Mouse (Mus musculus) brain, embryonic 18.5 days (tissue): ENCODE measurements around the gene 4930595M18Rik.

Source experiments
- DNase-seq: peaks from one replicate; pipeline ENCODE4 v3.0.0-alpha.2; 2012; ENCODE audit warnings: low read depth, low spot score

Gene 4930595M18Rik

DNA sequence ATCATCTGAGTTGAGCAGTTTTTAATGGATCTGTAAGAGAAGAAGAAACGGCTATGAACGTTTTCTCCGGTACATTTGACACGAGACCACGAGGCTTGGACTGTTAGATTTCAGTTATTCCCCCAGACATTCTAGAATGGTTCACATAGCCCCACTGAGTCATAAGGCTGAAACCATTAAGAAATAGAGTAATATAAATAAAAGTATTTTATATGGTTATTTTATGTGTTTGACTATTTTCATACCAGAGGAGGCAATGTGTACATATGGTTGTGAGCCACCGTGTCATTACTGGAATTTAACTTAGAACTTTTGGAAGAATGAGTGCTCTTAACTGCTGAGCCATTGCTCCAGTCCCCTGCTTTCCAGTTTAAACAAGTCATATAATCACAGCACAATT is at the start of gene 4930595M18Rik:
Gene 4930595M18Rik, minus strand, starts transcription at position 101 of the 400 bp plus-strand sequence.
- DNase-seq, result no peak

DNA sequence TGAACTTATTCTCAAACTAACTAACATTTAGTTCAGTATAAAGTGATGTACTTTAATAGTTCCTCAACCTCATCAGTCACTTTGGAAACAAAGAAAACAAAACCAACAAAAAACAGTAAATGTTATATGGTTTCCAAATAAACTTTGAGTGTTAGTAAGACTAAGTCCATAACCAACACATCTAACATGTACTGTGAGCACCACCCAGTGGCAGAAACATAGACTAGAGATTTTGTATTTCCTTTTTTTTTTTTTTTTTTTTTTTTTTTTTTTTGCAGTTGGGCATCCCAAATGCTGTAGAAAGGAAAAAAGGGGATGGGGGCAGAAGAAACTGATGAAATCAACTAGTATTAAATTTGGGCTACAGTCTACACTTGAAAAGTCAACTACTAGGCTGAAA is 14.6 kb upstream of the 4930595M18Rik start:
- peak; percentile 20 for DNase-seq
